Mouse (Mus musculus) neural tube, embryonic 12.5 days (tissue): ENCODE results near the gene Zfp11. TPM values are rescaled to one million over a fixed set of nuclear protein-coding genes. Genes with fewer than 3 reads are reported as not detected.

Source experiments
- polyA plus RNA-seq: library from polyadenylated mRNA; unstranded; fragments of >200 nt; fragmentation: Nextera tagmentation; extraction: Ambion mirVana; gene quantifications from 2 replicates; pipeline ENCODE4 v1.2.1, GENCODE M21; 2016

Gene Zfp11
- polyA plus RNA-seq, 1 experiment from 2014 or later: 7.5 TPM

Other genes starting within 250 kb of the Zfp11 start
- 70.3 and 70.8 TPM in 2 replicates for gene Sfswap, start 168.9 kb downstream of the Zfp11 start, polyA plus RNA-seq
- gene Mmp17, start 85.9 kb downstream of the Zfp11 start, polyA plus RNA-seq: 6.7 and 6.9 TPM in 2 replicates
- not detected in 2 replicates for gene Sept14, start 38.4 kb upstream of the Zfp11 start, polyA plus RNA-seq
- gene Mrps17, start 45.4 kb upstream of the Zfp11 start, polyA plus RNA-seq: 153 and 156 TPM in 2 replicates
- gene Nipsnap2, start 55.0 kb upstream of the Zfp11 start, polyA plus RNA-seq: 73.0 and 77.7 TPM in 2 replicates
- 32.4 and 35.3 TPM in 2 replicates for gene Psph, start 117.3 kb upstream of the Zfp11 start, polyA plus RNA-seq
- 43.9 and 44.6 TPM in 2 replicates for gene Sumf2, start 176.9 kb upstream of the Zfp11 start, polyA plus RNA-seq
- 806 and 883 TPM in 2 replicates for gene Chchd2, start 217.4 kb upstream of the Zfp11 start, polyA plus RNA-seq
- 10.0 and 10.8 TPM in 2 replicates for gene Zbed5, start 225.6 kb upstream of the Zfp11 start, polyA plus RNA-seq
- 0.24 and 0.38 TPM in 2 replicates for gene Phkg1, start 228.4 kb upstream of the Zfp11 start, polyA plus RNA-seq
- gene Nupr1l, start 238.4 kb upstream of the Zfp11 start, polyA plus RNA-seq: 4.7 and 5.0 TPM in 2 replicates